Mouse (Mus musculus) neural tube, embryonic 14.5 days (tissue): Measurements from ENCODE around the gene Ms4a14. TPM values are rescaled to one million over a fixed set of nuclear protein-coding genes. Genes with fewer than 3 reads are reported as not detected.
"Not testable (repeated sequence)": the region's sequence is repeated elsewhere in the genome, so short reads cannot be mapped to it uniquely, and the experiment has no call there.

Source experiments
- ATAC-seq: fragments of 200-750 bp; cut with Nextera tagmentation; 2 replicates; pipeline ENCODE4 v1.8.0; 2017; ENCODE audit warnings: low read depth, mild to moderate bottlenecking, moderate TSS enrichment, moderate library complexity
- H3K27ac ChIP-seq: fragments of 300-500 bp; sonication (generic); 2 replicates; pipeline ENCODE4 v1.5.1; 2014; ENCODE audit warnings: low read depth, mild to moderate bottlenecking, control low read depth, low read length, moderate library complexity, mixed read lengths
- H3K27me3 ChIP-seq: fragments of 300-500 bp; sonication (generic); 2 replicates; pipeline ENCODE4 v1.6.1; 2014; ENCODE audit warnings: low read length; ENCODE audit not compliant: control insufficient read depth, insufficient read depth
- H3K36me3 ChIP-seq: fragments of 300-500 bp; sonication (generic); 2 replicates; pipeline ENCODE4 v1.6.1; 2014; ENCODE audit warnings: low read length, mixed read lengths; ENCODE audit not compliant: control insufficient read depth, insufficient read depth
- H3K4me1 ChIP-seq: fragments of 300-500 bp; sonication (generic); 2 replicates; pipeline ENCODE4 v1.6.1; 2014; ENCODE audit warnings: low read length; ENCODE audit not compliant: control insufficient read depth, insufficient read depth
- H3K4me2 ChIP-seq: fragments of 300-500 bp; sonication (generic); 2 replicates; pipeline ENCODE4 v1.6.1; 2014; ENCODE audit warnings: mild to moderate bottlenecking, low read depth, low read length, control low read depth
- H3K4me3 ChIP-seq: fragments of 300-500 bp; sonication (generic); 2 replicates; pipeline ENCODE4 v1.5.1; 2014; ENCODE audit warnings: low read depth, low read length, control low read depth, mixed read lengths
- H3K9ac ChIP-seq: fragments of 300-500 bp; sonication (generic); replicated peaks from 2 replicates; pipeline ENCODE4 v1.6.1; 2014; ENCODE audit warnings: low read depth, mild to moderate bottlenecking, control low read depth, low read length, mixed read lengths
- H3K9me3 ChIP-seq: fragments of 300-500 bp; sonication (generic); 2 replicates; pipeline ENCODE4 v1.6.1; 2016; ENCODE audit warnings: low read length; ENCODE audit not compliant: control insufficient read depth
- WGBS: fragments of 180-500 bp; shearing (Covaris S2); extraction: QIAGEN DNeasy Blood & Tissue Kit; methylation state at CpG from one replicate; pipeline ENCODE4 v1.1.7; 2014; 5-methylcytosine and 5-hydroxymethylcytosine counted together
- polyA plus RNA-seq: library from polyadenylated mRNA; unstranded; fragments of >200 nt; fragmentation: Nextera tagmentation; extraction: Ambion mirVana; gene quantifications from 2 replicates; pipeline ENCODE4 v1.2.1, GENCODE M21; 2014

Ms4a14 gene
- polyA plus RNA-seq, 1 experiment from 2014 or later: not detected

DNA sequence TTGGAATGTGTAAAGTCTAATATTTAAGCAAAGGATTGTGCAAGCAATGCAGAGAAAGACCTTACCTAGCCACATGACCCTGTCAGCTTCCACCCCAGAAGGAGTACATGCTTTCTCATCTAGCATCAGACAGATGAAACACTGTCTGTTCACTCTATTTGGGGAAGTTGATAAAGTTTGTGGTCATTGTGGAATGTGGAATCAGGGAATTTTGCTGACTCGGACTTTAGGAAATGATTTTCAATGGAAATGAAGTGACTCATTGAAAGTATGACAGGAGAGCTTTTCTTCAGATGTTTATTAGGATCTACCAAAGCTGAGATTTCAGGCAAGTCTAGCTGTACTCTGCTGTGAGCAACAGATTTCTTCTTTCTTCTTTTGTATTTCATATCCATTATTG is 6.9 kb upstream of the Ms4a14 start:
- WGBS: 92% methylated on average over 1 of the region's 1 CpGs
- H3K36me3 ChIP-seq: no peaks in the 10 kb centered on the region
- no peak overlapping the region for H3K9ac ChIP-seq
- H3K9me3 ChIP-seq: no peaks in the 10 kb centered on the region
- H3K4me1 ChIP-seq: no peaks in the 10 kb centered on the region
- no peak for ATAC-seq
- H3K27me3 ChIP-seq: no peaks in the 10 kb centered on the region
- no peak overlapping the region for H3K4me2 ChIP-seq
- H3K4me3 ChIP-seq: no peak overlapping the region
- no peak overlapping the region for H3K27ac ChIP-seq

DNA sequence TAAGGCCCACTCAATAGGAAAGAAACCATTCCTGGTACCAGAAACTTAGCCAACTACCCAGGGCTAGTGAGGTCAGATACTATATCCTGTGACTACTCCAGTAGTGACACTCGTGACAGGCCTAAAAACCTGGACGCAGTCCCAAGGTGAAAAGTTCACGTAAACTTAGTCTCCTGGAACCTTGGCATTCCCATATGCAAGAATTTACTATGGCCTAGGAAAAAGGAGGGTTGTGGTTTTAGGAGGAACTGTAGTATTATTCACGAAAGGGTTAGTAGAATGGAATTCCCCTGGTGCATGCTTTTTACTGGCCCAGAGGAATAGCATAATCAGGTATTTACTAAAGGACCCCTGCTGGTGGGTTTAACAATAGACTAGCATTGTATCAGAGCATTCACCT is 2.5 kb upstream of the Ms4a14 start:
- no peak for ATAC-seq
- 91% methylated on average over 4 of the region's 4 CpGs for WGBS

DNA sequence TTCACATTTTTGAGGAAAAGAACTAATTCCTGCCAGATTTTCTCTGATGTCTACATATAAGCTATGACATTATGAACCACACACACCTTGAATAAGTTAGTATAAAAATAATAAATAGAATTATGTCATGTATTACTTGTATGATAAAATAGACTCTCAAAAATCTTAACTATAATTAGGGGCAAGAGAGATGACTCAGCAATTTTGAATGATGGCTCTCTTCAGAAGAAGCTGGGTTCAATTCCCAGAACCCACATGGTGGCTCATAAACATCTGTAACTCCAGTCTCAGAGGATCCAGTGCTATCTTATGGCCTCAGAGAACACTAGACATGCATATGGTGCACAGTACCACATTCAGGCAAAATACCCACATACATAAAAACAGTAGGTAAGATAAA is 5.4 kb downstream of the Ms4a14 start:
- Histone ChIP-seq H3K9me3 (no peaks in the 10 kb centered on the region), H3K36me3 (no peaks in the 10 kb centered on the region), H3K4me1 (no peaks in the 10 kb centered on the region), H3K27ac (no peak overlapping the region), H3K4me3 (no peak overlapping the region), H3K4me2 (no peak overlapping the region), H3K9ac (no peak overlapping the region), H3K27me3 (no peaks in the 10 kb centered on the region)
- ATAC-seq: no peak

More for the DNA sequence above, 2.5 kb upstream of the Ms4a14 start:
- no peaks in the 10 kb centered on the region for H3K9me3 ChIP-seq
- no peak overlapping the region for H3K4me3 ChIP-seq
- no peak overlapping the region for H3K4me2 ChIP-seq
- no peaks in the 10 kb centered on the region for H3K36me3 ChIP-seq
- H3K27ac ChIP-seq: no peak overlapping the region
- no peaks in the 10 kb centered on the region for H3K4me1 ChIP-seq
- H3K27me3 ChIP-seq: no peaks in the 10 kb centered on the region
- H3K9ac ChIP-seq: no peak overlapping the region

DNA sequence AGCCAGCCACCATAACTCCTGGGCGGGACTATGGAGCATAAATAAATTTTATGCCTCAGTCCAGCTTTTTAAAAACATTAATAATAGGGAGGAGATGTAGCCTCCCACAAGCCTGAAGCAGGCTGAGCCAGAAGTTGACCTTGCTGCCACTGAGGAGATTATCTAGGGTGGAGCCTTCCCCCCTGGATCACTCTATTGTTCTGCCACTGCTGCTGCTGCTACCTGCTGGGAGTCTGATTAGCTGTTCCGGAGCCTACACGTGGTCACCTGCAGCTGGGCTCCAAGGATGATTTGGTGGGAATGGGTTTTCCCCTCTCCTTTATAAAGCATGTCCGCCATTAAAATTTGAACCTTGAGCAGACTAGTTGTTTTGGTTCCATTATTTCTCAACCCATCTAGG is 14.7 kb downstream of the Ms4a14 start:
- not testable (repeated sequence) for H3K36me3 ChIP-seq, ATAC-seq, H3K4me1 ChIP-seq, H3K9me3 ChIP-seq, H3K4me3 ChIP-seq, H3K4me2 ChIP-seq, H3K27ac ChIP-seq, H3K27me3 ChIP-seq, H3K9ac ChIP-seq
- WGBS: 48% methylated on average over 4 of the region's 4 CpGs

DNA sequence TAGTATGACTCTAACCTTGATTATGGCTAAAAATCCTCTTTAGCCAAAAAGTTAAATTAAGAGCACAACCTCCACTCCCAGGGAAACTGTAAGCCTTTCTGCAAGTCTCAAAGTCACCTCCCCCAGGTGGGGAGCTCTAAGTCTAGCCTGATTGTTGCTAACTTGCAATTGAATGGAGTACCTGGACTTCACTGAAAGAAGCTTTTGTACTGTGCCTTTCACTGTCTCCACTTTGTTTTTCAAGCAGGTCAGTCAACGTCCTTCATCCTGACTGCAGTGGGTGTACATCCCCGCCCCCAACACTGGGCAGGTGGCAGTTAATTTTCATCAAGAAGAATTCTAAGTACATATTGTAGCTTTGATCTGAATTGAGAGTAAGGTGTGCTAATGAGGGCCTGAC is 15.3 kb downstream of the Ms4a14 start:
- ATAC-seq: no peak
- no peaks in the 10 kb centered on the region for H3K27me3 ChIP-seq
- H3K4me1 ChIP-seq: no peaks in the 10 kb centered on the region
- H3K36me3 ChIP-seq: no peaks in the 10 kb centered on the region
- H3K4me2 ChIP-seq: no peak overlapping the region
- H3K27ac ChIP-seq: no peak overlapping the region
- no peaks in the 10 kb centered on the region for H3K9me3 ChIP-seq
- no peak overlapping the region for H3K4me3 ChIP-seq
- no peak overlapping the region for H3K9ac ChIP-seq
- WGBS: 58% methylated on average over 2 of the region's 2 CpGs

DNA sequence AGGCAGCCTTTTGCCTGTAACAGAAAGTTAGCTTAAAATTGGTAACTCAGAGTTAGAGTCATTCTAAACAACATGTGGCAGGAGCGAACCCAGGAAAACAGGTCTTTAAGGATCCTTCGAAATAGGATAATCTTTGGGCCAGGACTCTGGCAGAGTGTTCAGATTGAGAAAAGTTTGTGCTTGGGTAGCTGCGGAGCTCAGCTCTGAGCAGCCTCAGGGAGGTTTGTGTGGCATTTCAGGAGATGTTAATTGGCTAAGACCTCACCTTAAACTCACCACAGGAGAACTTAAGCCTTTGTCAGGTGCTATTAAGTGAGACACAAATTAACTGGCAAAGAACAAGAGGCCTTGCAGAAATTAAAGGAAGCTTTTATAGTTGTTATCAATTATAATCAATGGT is 20.6 kb downstream of the Ms4a14 start:
- ATAC-seq, H3K4me3 ChIP-seq, H3K9ac ChIP-seq, H3K9me3 ChIP-seq, H3K4me2 ChIP-seq, H3K36me3 ChIP-seq, H3K27ac ChIP-seq, H3K27me3 ChIP-seq, H3K4me1 ChIP-seq: not testable (repeated sequence)
- 12% methylated on average over 3 of the region's 3 CpGs for WGBS

DNA sequence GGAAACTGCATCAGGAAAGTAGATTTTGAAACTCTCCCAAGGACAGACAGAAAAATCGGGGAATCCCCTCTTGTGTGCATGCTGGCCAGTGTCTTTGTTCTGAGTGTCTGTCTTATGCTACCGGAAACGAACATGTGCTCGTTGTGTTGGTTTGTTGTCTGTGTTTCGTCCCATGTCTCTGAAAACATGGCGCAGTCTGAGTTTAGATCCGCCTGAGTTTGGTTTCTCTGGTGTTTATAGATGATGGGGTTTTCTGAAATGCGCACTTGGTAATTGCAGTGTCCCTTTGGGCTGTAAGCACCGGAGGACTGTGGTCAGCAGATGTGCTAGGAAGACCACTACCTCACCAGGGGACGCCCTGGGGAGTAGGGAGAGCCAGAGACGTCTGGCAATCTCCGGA is 21.3 kb downstream of the Ms4a14 start:
- WGBS: 16% methylated on average over 12 of the region's 12 CpGs
- ATAC-seq: no peak

DNA sequence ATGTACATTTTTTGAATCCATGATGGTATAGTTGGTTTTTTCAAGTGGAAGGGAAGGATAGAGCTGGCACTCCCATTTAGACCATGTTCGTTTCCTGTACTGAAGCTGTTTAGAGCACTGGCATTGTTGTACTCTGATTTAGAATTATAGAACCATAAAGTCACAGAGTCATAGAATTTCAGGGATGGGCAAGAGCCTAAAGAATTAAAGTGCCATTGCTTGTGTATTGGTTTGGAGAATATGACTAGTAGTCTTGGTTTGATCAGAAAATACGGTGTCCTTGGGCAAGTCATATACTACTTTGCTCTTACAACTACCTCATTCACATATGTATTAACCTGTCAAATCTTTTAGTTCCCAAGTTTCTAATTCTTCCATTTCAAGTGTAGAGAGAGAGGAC is 30.5 kb downstream of the Ms4a14 start, which contains the start of gene Ms4a5:
Gene Ms4a5 (minus strand): TSS at position 101 of the 400 bp plus-strand sequence.
- Histone ChIP-seq H3K27me3 (no peaks in the 10 kb centered on the region), H3K4me1 (no peaks in the 10 kb centered on the region), H3K36me3 (no peaks in the 10 kb centered on the region), H3K4me3 (no peak within 1 kb of the TSS), H3K9ac (no peak within 1 kb of the TSS), H3K27ac (no peak within 1 kb of the TSS), H3K4me2 (no peak within 1 kb of the TSS), H3K9me3 (no peaks in the 10 kb centered on the region)
- 91% methylated on average over 2 of the region's 2 CpGs for WGBS
- ATAC-seq: no peak

More for the DNA sequence above, 21.3 kb downstream of the Ms4a14 start:
- peak overlapping the region; percentile 35 for H3K4me2 ChIP-seq
- no peak overlapping the region for H3K27ac ChIP-seq
- peak overlapping the region; percentile 26 for H3K4me3 ChIP-seq
- H3K36me3 ChIP-seq: no peaks in the 10 kb centered on the region
- no peaks in the 10 kb centered on the region for H3K27me3 ChIP-seq
- H3K4me1 ChIP-seq: no peaks in the 10 kb centered on the region
- no peaks in the 10 kb centered on the region for H3K9me3 ChIP-seq
- H3K9ac ChIP-seq: no peak overlapping the region

DNA sequence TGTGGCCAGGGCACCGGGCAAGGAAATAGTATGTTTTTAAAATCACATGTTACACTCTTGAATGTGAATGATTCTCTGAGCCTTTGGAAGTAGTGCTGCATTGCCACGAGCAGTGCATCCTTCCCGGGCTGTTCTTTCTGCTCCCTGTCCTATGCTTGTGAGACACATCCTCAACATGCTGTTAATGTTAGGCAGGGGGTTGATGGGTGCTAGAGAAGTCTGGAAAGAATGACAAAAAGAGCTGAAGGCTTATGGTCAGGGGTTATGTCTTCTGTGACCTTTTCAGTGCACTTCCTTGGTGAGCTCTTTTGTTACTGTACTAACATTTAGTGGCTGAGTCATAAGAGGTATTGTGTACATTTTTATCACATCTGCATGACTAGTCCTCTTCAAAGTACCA is 34.0 kb downstream of the Ms4a14 start:
- H3K4me1 ChIP-seq: no peaks in the 10 kb centered on the region
- no peak overlapping the region for H3K9ac ChIP-seq
- H3K4me3 ChIP-seq: no peak overlapping the region
- no peaks in the 10 kb centered on the region for H3K36me3 ChIP-seq
- 90% methylated on average over 3 of the region's 3 CpGs for WGBS
- no peaks in the 10 kb centered on the region for H3K9me3 ChIP-seq
- H3K27me3 ChIP-seq: no peaks in the 10 kb centered on the region
- no peak for ATAC-seq
- no peak overlapping the region for H3K27ac ChIP-seq
- H3K4me2 ChIP-seq: no peak overlapping the region

DNA sequence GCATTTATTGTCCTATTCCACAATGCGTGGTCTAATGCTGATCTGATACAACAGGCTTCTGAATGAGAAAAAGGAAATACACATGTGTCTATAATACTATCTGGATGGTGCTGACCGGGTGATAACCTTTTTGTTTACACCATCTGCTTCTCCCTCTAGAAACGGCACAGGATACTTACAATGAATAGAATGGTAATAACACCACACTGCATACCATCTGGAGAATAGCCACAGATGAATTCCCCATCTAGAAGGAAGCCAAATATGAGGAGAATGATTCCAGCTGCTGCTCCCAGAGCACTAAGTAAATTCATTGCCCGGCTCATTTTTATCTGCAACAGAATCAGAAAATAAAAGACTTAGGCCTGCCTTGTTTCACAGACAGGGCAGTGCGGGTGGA is 37.8 kb downstream of the Ms4a14 start:
- ATAC-seq: peak; percentile 47; the same call in 1 of the 2 replicates
- H3K4me2 ChIP-seq: no peak overlapping the region
- WGBS: 55% methylated on average over 5 of the region's 5 CpGs
- no peaks in the 10 kb centered on the region for H3K27me3 ChIP-seq
- no peak overlapping the region for H3K9ac ChIP-seq
- no peaks in the 10 kb centered on the region for H3K36me3 ChIP-seq
- no peak overlapping the region for H3K27ac ChIP-seq
- no peaks in the 10 kb centered on the region for H3K4me1 ChIP-seq
- no peaks in the 10 kb centered on the region for H3K9me3 ChIP-seq
- H3K4me3 ChIP-seq: no peak overlapping the region
